Mouse (Mus musculus): ENCODE measurements around the gene Med4.
A peak's percentile ranks its signal among the peaks of the same experiment; 100 is the strongest.
"Not testable (repeated sequence)": the region's sequence is repeated elsewhere in the genome, so short reads cannot be mapped to it uniquely, and the experiment has no call there.

Med4 gene

DNA sequence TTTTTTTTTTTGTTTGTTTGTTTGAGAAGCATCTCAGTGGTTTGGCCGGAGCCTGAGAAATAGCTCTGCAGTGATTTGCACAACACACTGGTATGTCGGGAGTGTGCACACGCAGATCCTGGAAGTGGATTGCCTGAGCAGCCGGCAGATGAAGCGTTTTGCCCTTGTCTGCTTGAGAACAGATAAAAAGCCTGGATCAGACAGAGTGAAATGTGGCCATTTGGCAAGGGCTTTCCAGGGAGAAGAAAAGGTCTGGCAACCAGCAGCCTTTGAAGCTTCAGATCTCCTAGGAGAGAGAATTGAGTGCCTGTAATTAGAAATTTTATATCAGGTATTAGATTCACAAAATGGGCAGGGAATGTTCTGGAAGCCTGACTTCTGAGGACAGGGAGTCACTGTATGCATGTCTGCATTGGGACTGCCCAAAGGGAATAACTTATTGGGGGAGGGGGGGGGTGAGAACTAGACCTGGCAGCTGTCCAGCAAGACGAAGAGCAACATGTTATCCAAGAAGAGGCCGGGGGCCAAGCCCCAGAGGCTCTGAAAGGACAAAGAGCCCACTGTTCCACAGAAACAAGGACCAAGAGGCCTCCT lies 7.1 kb upstream of the Med4 start:
- no peak for DNase-seq

- DNase-seq, result no peak
Observed at GRCm38 (mm10) chr14:73503237-73503933, 6.4 kb upstream of the Med4 start.

GRCm38 (mm10) chr14:73506283-73506682 lies 3.5 kb upstream of the Med4 start:
- DNase-seq, result no peak

DNA sequence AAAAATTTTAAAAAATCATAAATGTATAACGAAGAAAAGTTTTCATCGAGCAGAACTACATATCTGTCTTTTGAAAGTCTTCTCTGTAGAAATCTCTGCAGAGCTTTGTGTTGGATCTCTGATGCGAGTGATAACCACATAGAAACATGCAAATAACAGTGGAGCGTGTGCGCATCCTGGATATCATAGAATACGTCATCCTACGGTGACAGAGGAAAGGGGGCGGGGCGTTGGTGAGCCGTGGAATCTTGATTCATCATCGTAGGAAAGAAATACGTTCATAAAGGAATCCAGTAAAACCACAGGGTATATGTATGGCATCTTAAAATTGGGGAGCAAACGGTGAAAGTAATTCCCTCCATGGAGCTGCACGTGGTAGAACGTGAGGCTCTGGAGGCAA lies 2.6 kb upstream of the Med4 start:
- DNase-seq, result no peak

DNA sequence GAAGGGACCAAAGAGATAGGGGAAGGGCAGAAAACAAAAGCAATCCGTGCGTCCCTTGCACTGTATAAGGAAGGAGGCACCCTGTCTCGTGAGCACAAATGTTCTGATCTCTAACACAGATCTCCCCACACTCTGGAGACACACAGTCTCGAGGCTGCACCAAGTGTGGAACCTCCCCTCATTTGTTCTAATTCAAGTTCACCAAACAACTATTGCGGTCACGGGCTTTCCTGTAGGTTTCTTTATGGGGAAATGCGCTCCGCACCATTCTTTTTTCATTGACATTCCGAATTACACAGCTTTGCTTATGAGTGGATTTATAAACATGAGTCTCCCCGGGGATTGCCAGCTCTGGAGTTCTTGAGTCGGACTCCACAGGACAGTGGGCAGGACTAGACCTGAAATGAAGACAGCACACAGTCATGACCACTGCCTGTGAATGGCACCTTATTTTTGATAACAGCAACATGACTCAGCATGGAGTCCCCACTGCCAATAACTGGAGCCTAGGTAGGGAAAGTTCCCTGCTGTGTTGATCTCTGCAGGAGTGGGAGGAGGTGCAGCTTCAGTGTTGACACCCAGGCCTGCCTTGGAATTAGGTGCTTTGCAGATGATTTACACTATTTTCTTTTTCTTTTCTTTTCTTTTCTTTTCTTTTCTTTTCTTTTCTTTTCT lies 2.0 kb upstream of the Med4 start:
- DNase-seq, result no peak

- no peak for DNase-seq
Observed at GRCm38 (mm10) chr14:73508630-73509395, 1.0 kb upstream of the Med4 start.

DNA sequence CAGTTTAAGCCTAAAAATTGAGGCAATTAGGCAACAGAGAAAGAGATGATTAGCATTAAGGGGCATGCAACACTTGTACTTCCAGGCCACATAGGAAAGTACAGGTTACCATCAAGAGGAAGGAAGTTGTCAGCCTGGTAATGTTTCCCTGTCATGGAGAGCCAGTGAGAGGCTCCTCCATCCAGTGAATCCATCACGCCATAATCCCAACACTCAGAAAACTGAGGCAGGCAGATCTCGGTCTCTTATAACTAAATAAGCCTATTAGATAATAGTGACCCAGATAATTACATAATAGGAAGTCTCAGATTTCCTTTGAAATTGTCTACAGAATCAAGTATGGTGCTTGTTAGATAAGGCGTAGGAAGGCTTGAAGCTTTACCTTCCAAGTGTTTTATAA lies 14.3 kb downstream of the Med4 start:
- DNase-seq, result no peak

- peak; percentile 88 to 93 for DNase-seq
Observed at GRCm38 (mm10) chr14:73524766-73525448, 15.1 kb downstream of the Med4 start, which contains the start of gene Sucla2. TSS of gene Sucla2 (plus strand) at chr14:73525319.

GRCm38 (mm10) chr14:73528661-73529060 lies 18.8 kb downstream of the Med4 start:
- not testable (repeated sequence) for DNase-seq

GRCm38 (mm10) chr14:73533755-73534465 lies 24.1 kb downstream of the Med4 start:
- no peak for DNase-seq

GRCm38 (mm10) chr14:73535641-73536040 lies 25.8 kb downstream of the Med4 start:
- no peak for DNase-seq

- no peak for DNase-seq
Observed at GRCm38 (mm10) chr14:73543781-73544180, 34.0 kb downstream of the Med4 start.

- DNase-seq, result no peak
Observed at GRCm38 (mm10) chr14:73547034-73547433, 37.2 kb downstream of the Med4 start.

DNA sequence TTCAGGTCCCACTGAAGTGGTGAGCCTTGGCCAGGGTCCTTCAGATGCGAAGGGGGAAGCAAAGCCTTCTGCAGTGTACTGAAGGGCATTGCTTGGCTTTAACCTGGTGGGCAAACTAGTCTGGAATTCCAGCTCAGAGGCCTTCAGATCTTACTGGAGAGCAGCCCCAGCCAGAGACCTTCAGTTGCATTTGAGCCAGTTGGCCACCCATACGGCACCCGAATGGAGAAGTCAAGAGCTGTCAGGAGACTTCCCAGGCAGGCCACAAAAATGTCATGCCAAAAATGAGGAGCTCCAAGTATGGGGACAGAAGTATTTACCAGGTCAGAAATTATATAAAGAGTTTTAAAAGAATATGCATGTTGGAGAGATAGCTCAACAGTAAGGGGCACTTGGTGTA lies 38.2 kb downstream of the Med4 start, which contains the start of gene Nudt15:
Gene Nudt15 (minus strand): TSS at position 192 of the 400 bp plus-strand sequence.
- DNase-seq, result no peak

DNA sequence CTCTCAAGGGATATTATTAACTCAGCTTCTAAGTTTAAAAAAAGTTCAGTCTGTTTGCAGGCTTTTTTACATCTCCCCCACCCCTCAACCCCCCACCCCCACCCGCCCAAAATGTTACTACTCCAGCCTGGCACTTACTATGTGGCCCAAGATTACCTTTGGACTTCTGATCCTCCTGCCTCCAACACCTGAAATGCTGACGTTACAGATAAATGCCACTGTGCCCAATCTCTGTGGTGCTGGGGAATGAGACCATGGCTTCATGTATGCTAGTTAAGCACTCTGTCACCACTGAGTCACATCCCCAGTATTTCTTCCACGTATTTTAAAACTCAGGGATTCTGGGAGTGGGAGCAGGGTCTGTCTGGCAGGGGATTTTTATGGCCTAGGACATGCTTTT lies 40.5 kb downstream of the Med4 start:
- DNase-seq, result no peak

DNA sequence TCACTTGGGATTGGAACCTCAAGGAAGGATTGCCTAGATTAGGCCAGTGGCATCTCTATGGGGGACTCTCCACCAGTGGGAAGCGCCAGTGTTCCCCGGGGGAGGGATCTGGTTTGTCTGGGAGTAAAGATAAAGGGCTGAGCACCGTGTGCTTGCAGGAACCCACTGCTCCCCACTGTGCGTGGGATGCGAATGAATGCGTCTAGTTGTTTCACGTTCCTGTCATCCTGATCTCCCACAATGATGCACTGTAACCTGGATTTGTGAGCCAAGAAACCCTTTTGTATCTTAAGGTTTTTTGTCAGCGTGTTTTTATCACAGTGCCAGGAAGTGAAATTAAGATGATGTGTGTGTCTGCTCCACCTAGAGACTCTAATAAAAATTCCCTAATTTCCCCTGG lies 40.9 kb downstream of the Med4 start:
- no peak for DNase-seq

- no peak for DNase-seq
Observed at GRCm38 (mm10) chr14:73551164-73551563, 41.3 kb downstream of the Med4 start.

DNA sequence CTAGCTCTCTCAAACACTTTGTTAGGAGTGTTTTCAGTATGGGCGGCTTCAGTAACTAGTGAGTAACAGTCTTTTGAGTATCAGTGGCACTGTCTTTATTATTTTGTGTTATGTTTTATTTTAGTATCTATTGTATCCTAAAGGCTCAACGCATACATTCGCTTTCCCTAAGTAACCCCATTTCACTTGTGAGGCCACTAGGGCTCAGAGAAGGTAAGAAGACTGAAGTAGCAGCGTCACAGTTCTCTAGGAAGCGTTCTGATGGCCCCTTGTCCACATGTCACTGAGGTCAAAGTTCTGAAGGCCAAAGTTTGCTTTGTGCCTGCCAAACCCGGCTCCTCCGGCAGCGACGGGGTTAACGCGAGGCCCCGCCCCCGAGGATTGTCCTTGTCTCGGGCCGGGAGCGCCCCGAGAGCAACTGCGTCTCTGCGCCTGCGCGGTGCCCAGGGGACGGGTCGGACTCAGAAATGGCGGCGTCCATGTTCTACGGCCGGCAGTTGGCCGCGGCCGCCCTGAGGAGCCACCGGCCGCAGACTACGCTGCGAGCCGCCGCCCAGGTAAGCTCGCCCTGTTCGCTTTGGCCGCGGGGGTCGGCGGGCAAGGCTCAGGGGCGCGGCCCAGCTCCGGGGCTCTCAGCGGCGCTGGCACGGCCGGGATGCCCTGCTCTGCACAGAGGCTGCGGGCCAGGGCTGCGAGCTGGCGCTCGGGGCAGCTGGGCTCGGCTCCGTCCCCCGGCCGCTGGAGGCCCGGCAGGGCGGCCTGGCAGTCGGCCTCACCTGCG lies 42.7 kb downstream of the Med4 start:
- DNase-seq, result peak; percentile 93 to 95

DNA sequence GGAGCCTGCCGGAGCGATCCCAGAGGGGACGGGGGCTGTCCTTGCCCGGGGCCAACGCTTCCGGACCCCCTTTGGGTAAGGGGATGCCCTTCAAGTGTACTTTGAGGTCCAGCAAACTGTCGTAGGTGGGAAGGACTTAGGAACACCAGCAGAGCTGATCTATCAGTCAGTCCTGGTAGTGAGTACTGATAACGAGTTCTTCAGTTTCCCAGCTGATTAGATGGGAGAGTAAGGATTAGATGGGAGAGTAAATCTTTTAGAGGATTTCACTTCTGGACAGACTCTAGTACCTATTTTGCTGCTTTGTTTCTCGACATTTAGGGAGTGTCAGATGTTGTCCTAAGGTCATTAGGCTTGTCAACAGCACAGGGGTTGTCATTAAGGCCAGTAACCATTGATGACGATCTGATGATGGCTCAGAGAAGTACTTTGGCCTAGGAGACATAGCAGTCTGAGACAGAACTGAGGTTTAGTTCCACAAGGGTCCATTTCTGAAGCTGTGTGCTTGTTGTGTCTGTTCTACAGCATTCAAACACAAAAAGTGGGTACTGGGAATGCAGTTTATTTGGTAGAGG lies 43.4 kb downstream of the Med4 start:
- DNase-seq, result no peak

All from thymus, postnatal 36 days (tissue).